9 mouse cellular contexts compared by ENCODE assay signal in genomic region chr19:47454167-47455000, GRCm38 (mm10). TPM values are rescaled to one million over a fixed set of nuclear protein-coding genes. Genes with fewer than 3 reads are reported as not detected.
DNase-seq lines count a peak whose midpoint lies in the region; ATAC-seq lines count a peak whose summit lies in the region.
"Had no signal": no experiment of that assay in that cellular context is flagged by ENCODE, and none has a peak within 500 bp of the region (broad histone marks: within the 10 kb centered on the region; RNA-seq: fewer than 3 reads in every experiment).

No protein-coding gene starts in this region.

- no peak overlapping the region for H3K4me2 ChIP-seq in stomach, embryonic 15.5 days

- no peak overlapping the region for H3K4me3 ChIP-seq in stomach, embryonic 15.5 days (replicated peaks)
- H3K4me3 ChIP-seq: megakaryocyte, embryonic 14.5 days had no signal

- WGBS in stomach, embryonic 15.5 days, result 64% methylated on average over 11 of the region's 11 CpGs

- H3K4me1 ChIP-seq in stomach, embryonic 15.5 days, result peaks cover 63% of the 10 kb centered on the region

- no peaks in the 10 kb centered on the region for H3K27me3 ChIP-seq in stomach, embryonic 15.5 days (replicated peaks)

- no peak overlapping the region for H3K9ac ChIP-seq in stomach, embryonic 15.5 days

- DNase-seq in gastrocnemius, postnatal 25 days, result peak; percentile 69
- DNase-seq in gastrocnemius, postnatal 14 days, result no peak
- peak; percentile 43 for DNase-seq in right cerebral cortex, adult 18-20 months
- no peak for DNase-seq in right cerebral cortex, postnatal 36 days (ENCODE audit: low spot score in 2 of 2)
- DNase-seq in heart, postnatal 25 days (ENCODE audit: low spot score), result peak; percentile 49
- no peak for DNase-seq in T-cell, adult 2 months (ENCODE audit: low spot score)
- no peak for DNase-seq in retina, postnatal 1 day

- peak overlapping the region; percentile 57 for H3K27ac ChIP-seq in stomach, embryonic 15.5 days

- H3K36me3 ChIP-seq in stomach, embryonic 15.5 days, result no peaks in the 10 kb centered on the region

- no peak; the same call in 1 of the 2 replicates for ATAC-seq in stomach, embryonic 15.5 days (ENCODE audit: insufficient read depth, low FRiP score, low read depth)

- H3K9me3 ChIP-seq in stomach, embryonic 15.5 days, result no peaks in the 10 kb centered on the region
- H3K9me3 ChIP-seq: megakaryocyte, embryonic 14.5 days had no signal

- intact Hi-C loops in gastrocnemius, postnatal 14 days (cut with DNase I; ENCODE audit: low total_unique reads), result no loop called here
- intact Hi-C loops in heart, postnatal 25 days (cut with DNase I), result no loop called here

RNA-seq across cellular contexts. Expression of gene Sh3pxd2a, which starts 9.8 kb away (rescaled TPM):
- 10 to 100 TPM; 37.8 to 46.3 TPM for total RNA-seq in gastrocnemius, postnatal 25 days (2021)
- 10 to 100 TPM; 50.6 to 58.9 TPM for total RNA-seq in gastrocnemius, postnatal 14 days (2021)
- 10 to 100 TPM; 63.5 to 63.6 TPM for total RNA-seq in heart, postnatal 25 days (2021)
- polyA plus RNA-seq in stomach, embryonic 15.5 days (2015; fragmentation: Nextera tagmentation; extraction: Ambion mirVana), result 6.8 and 6.9 TPM in 2 replicates

Comparison
In these comparisons a context has a peak if more than half of its experiments do, and no peak if none do; other contexts are left out.
1. DNase-seq: peak in gastrocnemius, postnatal 25 days (single experiment), right cerebral cortex, adult 18-20 months (single experiment) and heart, postnatal 25 days (single experiment); none in gastrocnemius, postnatal 14 days (single experiment), right cerebral cortex, postnatal 36 days (0 of 2), T-cell, adult 2 months (single experiment) and retina, postnatal 1 day (single experiment).